Mouse (Mus musculus) ES-E14 (cell line): Measurements from ENCODE around the gene Pdgfa. TPM values are rescaled to one million over a fixed set of nuclear protein-coding genes. Genes with fewer than 3 reads are reported as not detected.

Source experiments
- DNase-seq: peaks from one replicate; pipeline ENCODE4 v3.0.0-alpha.2; 2013; ENCODE audit warnings: low read depth, low spot score
- H3K27ac ChIP-seq: 2 replicates; pipeline ENCODE4 v1.5.1; 2012; ENCODE audit warnings: low read depth, mild to moderate bottlenecking, low read length, moderate library complexity, mixed read lengths; ENCODE audit not compliant: poor library complexity, insufficient read depth, severe bottlenecking
- H3K36me3 ChIP-seq: 2 replicates; pipeline ENCODE4 v1.6.1; 2012; ENCODE audit warnings: mild to moderate bottlenecking, low read length, moderate library complexity, mixed read lengths; ENCODE audit not compliant: control insufficient read depth, poor library complexity, insufficient read depth, severe bottlenecking
- H3K4me1 ChIP-seq, 2 experiments: fragments of 150-350 bp in 1 of 2; sonication (generic) in 1 of 2; 2 replicates each; pipeline ENCODE4 v1.6.1; 2012; ENCODE audit warnings: low read length in 2 of 2, mild to moderate bottlenecking in 1 of 2, mixed read lengths in 1 of 2; ENCODE audit not compliant: control insufficient read depth in 2 of 2, insufficient read depth in 2 of 2, poor library complexity in 1 of 2
- H3K4me3 ChIP-seq, 2 experiments: fragments of 150-350 bp in 1 of 2; sonication (generic) in 1 of 2; 2 replicates each; pipeline ENCODE4 v1.5.1; 2012; ENCODE audit warnings: low read length in 2 of 2, low read depth in 1 of 2, mild to moderate bottlenecking in 1 of 2, mixed read lengths in 1 of 2; ENCODE audit not compliant: insufficient read depth in 1 of 2, poor library complexity in 1 of 2, severe bottlenecking in 1 of 2
- H3K9ac ChIP-seq: 2 replicates; pipeline ENCODE4 v1.6.1; 2012; ENCODE audit warnings: low read depth, mild to moderate bottlenecking, low read length, mixed read lengths; ENCODE audit not compliant: poor library complexity, insufficient read depth, severe bottlenecking
- H3K9me3 ChIP-seq: fragments of 150-350 bp; sonication (generic); 2 replicates; pipeline ENCODE4 v1.6.1; 2012; ENCODE audit warnings: low read depth, mild to moderate bottlenecking, low read length; ENCODE audit not compliant: control insufficient read depth, insufficient read depth
- CHD2 ChIP-seq: IDR thresholded peaks from 2 replicates; pipeline ENCODE4 v1.6.1; 2014; ENCODE audit warnings: mild to moderate bottlenecking, low read depth, low read length, inconsistent platforms
- HCFC1 ChIP-seq: IDR thresholded peaks from 2 replicates; pipeline ENCODE4 v1.6.1; 2012; ENCODE audit warnings: low read length, inconsistent platforms, borderline replicate concordance; ENCODE audit not compliant: insufficient read depth
- MAFK ChIP-seq: IDR thresholded peaks from 2 replicates; pipeline ENCODE4 v1.6.1; 2014; ENCODE audit warnings: mild to moderate bottlenecking, low read depth, low read length, inconsistent platforms; ENCODE audit not compliant: insufficient read depth
- ZC3H11A ChIP-seq: IDR thresholded peaks from 2 replicates; pipeline ENCODE4 v1.6.1; 2012; ENCODE audit warnings: low read depth, mild to moderate bottlenecking, inconsistent platforms, low read length, borderline replicate concordance
- ZNF384 ChIP-seq: IDR thresholded peaks from 2 replicates; pipeline ENCODE4 v1.6.1; 2012; ENCODE audit warnings: low read depth, low read length, inconsistent platforms
- in situ Hi-C, 2 experiments: fragments of 600-800 bp; cut with MboI; formaldehyde crosslinking; loops; one replicate each; pipeline ENCODE4 v1.15.1; 2025; ENCODE audit warnings: low sequenced_read_pairs in 2 of 2, inconsistent platforms in 1 of 2; ENCODE audit not compliant: unreplicated experiment in 2 of 2
- total RNA-seq: library from RNA; depleted of rRNA; stranded (reverse); fragments of 300-350 nt; gene quantifications from 2 replicates; pipeline ENCODE4 v1.2.3, GENCODE M21; 2012

The Pdgfa gene
- total RNA-seq, 1 experiment, result 81.5 TPM

DNA sequence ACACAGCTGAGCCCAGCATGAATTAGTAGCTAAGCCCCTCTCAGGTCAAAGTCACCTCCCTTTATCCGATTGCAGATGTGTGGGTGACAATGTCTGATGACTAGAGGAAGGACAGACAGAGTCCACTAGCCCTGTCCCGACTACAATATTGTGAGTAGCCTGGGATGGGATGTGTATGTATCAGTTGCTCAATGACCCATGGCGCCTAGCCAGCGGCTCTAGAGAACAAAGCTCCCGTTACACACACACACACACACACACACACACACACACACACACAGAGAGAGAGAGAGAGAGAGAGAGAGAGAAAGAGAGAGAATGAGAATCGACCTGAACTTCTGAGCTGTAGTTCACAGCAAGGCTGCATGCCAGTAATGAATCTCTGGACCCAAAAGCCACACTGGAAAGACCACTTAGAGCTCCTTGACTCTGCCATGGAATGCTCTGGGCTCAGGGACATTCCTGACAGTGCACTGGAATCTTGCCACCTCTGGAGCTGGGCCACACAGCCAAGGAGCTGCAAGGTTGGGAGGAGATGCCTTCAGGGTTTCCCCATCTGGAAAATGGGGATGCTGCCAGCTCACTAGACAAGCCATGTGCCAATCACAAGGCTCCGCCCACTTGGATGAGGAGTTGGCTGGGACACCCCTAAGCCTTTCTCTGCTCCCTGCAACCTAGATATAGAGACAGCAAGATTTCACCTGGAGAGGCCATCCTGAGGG is 6.3 kb downstream of the Pdgfa start:
- no peak for DNase-seq
- Histone ChIP-seq H3K27ac (peak overlapping the region; percentile 32; the same call in 1 of the 2 replicates), H3K9ac (no peak overlapping the region), H3K9me3 (no peaks in the 10 kb centered on the region), H3K4me3 (no peak overlapping the region), H3K36me3 (peaks cover 44% of the 10 kb centered on the region), H3K4me1 (peaks cover 5 to 23% of the 10 kb centered on the region in 2 experiments)
- in situ Hi-C loops, result loop anchor here in 1 of 2 experiments (10.0 kb wide), 1 partner anchor 914 kb away; the partner anchor contains the start of gene Elfn1
- no peak for TF ChIP-seq HCFC1
- TF ChIP-seq ZC3H11A, result no peak
- TF ChIP-seq MAFK, result no peak
- no peak for TF ChIP-seq CHD2
- no peak for TF ChIP-seq ZNF384

DNA sequence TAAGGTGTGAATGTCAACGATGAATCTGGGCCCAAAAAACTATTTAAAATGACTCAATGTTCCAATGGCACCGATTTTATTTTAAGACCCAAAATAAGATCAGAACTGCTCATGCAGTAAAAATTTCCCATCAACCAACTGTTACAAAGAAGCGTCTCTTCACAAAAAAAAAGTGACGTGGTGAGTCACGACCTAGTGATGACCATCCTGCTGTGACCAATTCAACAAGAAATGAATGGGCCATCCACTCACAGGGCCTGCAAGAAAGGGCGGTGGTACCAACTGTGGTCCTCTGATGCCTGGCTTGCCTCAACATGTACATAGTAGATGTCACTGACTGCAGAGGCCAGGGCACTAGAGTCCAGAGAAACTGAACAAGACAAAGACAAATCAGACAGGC is 7.6 kb downstream of the Pdgfa start:
- DNase-seq, result no peak
- peaks cover 48% of the 10 kb centered on the region for H3K36me3 ChIP-seq
- peaks cover 5 to 23% of the 10 kb centered on the region in 2 experiments for H3K4me1 ChIP-seq
- no peak overlapping the region for H3K27ac ChIP-seq
- H3K9ac ChIP-seq, result no peak overlapping the region
- H3K9me3 ChIP-seq, result no peaks in the 10 kb centered on the region
- in situ Hi-C loops, result no loop called here
- H3K4me3 ChIP-seq, result no peak overlapping the region
- TF ChIP-seq ZC3H11A, result no peak
- no peak for TF ChIP-seq HCFC1
- TF ChIP-seq MAFK, result no peak
- TF ChIP-seq ZNF384, result no peak
- TF ChIP-seq CHD2, result no peak

DNA sequence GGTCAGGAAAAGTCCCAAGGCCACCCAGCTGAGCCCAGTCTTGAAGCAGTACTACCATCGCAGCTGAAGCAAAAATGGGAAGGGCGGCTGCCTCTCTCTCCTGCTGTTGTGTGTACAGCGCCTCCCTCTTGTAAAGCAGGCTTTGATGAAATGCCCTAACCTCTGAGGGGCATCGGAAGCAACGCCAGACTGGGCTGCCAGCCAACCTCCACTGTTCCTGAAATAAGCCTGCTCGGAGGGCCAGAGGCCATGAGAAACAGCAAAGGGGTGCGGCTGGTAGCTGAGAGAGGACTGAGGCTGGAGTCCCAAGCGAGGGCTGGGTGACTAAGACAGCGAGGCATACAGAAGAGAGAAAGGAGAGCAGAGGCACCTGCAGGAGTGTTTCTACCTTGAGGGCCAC is 8.4 kb downstream of the Pdgfa start:
- no peak for TF ChIP-seq ZNF384
- TF ChIP-seq CHD2, result no peak
- TF ChIP-seq HCFC1, result no peak
- Histone ChIP-seq H3K4me1 (peaks cover 5 to 23% of the 10 kb centered on the region in 2 experiments), H3K4me3 (no peak overlapping the region), H3K27ac (no peak overlapping the region), H3K36me3 (peaks cover 55% of the 10 kb centered on the region), H3K9me3 (no peaks in the 10 kb centered on the region), H3K9ac (no peak overlapping the region)
- DNase-seq, result no peak
- in situ Hi-C loops, result no loop called here

DNA sequence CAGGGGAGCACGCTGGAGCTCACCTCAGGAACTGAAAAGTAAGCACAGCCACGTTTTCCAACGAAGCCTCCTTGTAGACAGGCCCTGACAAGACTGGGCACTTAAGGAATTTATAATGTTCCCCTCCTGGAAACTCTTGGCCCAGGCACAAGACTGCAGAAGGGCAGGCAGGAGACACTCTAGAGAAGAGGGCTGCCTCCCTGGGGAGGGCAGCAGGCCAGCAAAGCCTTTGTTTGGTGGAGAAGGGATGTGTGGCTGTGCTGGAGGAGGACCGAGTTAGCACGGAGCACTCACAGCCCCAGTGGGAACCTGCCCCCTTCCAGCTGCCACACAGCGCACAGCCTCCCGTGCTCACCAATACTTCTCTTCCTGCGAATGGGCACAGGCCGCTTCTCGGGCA is 9.2 kb downstream of the Pdgfa start:
- Histone ChIP-seq H3K4me3 (no peak overlapping the region), H3K4me1 (peaks cover 5 to 23% of the 10 kb centered on the region in 2 experiments), H3K36me3 (peaks cover 59% of the 10 kb centered on the region), H3K27ac (no peak overlapping the region), H3K9ac (no peak overlapping the region), H3K9me3 (no peaks in the 10 kb centered on the region)
- DNase-seq, result no peak
- in situ Hi-C loops, result no loop called here
- no peak for TF ChIP-seq ZNF384
- no peak for TF ChIP-seq MAFK
- TF ChIP-seq HCFC1, result no peak
- no peak for TF ChIP-seq ZC3H11A
- TF ChIP-seq CHD2, result no peak

DNA sequence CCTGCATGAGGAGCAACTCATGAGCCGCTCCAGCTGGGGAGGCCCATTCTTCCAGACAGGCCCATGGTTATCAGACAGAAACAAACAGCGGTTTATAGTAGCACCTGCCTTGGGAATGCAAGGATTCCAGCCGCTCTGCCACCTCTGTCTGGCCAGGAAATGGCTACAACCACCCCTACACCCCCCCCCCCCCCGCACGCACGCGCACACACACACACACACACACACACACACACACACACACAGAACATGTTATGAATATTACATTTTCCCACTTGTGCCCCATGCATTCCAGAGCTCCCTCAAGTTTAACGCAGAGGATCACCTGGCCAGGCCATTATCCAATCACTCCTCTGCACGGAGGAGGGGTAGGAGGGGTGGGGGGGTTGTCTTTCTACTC is 15.2 kb downstream of the Pdgfa start:
- no peak overlapping the region for H3K27ac ChIP-seq
- H3K9me3 ChIP-seq, result no peaks in the 10 kb centered on the region
- H3K9ac ChIP-seq, result no peak overlapping the region
- H3K4me3 ChIP-seq, result no peak overlapping the region
- peaks cover 72% of the 10 kb centered on the region for H3K36me3 ChIP-seq
- no peak for DNase-seq
- TF ChIP-seq HCFC1 (no peak), ZC3H11A (no peak), CHD2 (no peak), ZNF384 (no peak), MAFK (no peak)
- peaks cover 0 to 19% of the 10 kb centered on the region in 2 experiments; a peak in 1 of 4 replicates for H3K4me1 ChIP-seq
- in situ Hi-C loops, result no loop called here
